Mouse (Mus musculus): ENCODE measurements around the gene Sh3gl1. TPM values are rescaled to one million over a fixed set of nuclear protein-coding genes. Genes with fewer than 3 reads are reported as not detected.

Sh3gl1 gene
- polyA plus RNA-seq, 1 experiment from 2014 or later, result 155 TPM

GRCm38 (mm10) chr17:56026303-56026702 lies 10.1 kb downstream of the Sh3gl1 start:
- no peak overlapping the region for H3K9ac ChIP-seq (ENCODE audit: low read depth, low read length)
- peaks cover 12% of the 10 kb centered on the region for H3K4me1 ChIP-seq (ENCODE audit: control insufficient read depth, insufficient read depth, low read length)
- WGBS, result 81% methylated on average over 1 of the region's 1 CpGs
- H3K27ac ChIP-seq (ENCODE audit: low read depth, low read length), result no peak overlapping the region
- no peak overlapping the region for H3K4me3 ChIP-seq (ENCODE audit: low read length)
- H3K27me3 ChIP-seq (ENCODE audit: control insufficient read depth, insufficient read depth, low read length), result no peaks in the 10 kb centered on the region
- H3K9me3 ChIP-seq (ENCODE audit: control insufficient read depth, low read length), result no peaks in the 10 kb centered on the region
- H3K4me2 ChIP-seq (replicated peaks; ENCODE audit: low read depth, low read length), result no peak overlapping the region
- no peak for ATAC-seq (ENCODE audit: low FRiP score, low TSS enrichment)
- H3K36me3 ChIP-seq (ENCODE audit: control insufficient read depth, insufficient read depth, low read length), result peaks cover 17% of the 10 kb centered on the region

DNA sequence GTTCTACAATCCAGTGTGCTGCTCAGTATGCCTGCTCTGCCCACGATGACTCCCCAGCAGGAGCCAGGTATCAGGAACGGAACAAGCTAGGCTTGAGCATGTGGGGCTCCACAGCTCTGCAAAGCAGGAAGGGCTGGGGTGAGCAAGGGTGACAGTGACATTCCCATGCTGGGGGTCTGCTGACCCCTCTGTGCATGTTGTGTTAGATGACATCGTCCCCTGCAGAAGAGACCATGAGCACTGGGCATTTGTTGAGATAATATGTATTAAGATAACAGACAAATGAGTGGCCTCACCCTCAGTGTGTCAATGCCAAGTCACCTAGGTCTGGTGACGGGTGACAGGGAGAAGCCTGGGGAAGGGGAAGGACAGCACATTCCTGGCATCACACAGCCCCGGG lies 11.5 kb downstream of the Sh3gl1 start:
- peaks cover 12% of the 10 kb centered on the region for H3K4me1 ChIP-seq (ENCODE audit: control insufficient read depth, insufficient read depth, low read length)
- H3K9me3 ChIP-seq (ENCODE audit: control insufficient read depth, low read length), result no peaks in the 10 kb centered on the region
- no peak overlapping the region for H3K27ac ChIP-seq (ENCODE audit: low read depth, low read length)
- no peak overlapping the region for H3K4me3 ChIP-seq (ENCODE audit: low read length)
- no peak overlapping the region for H3K9ac ChIP-seq (ENCODE audit: low read depth, low read length)
- H3K36me3 ChIP-seq (ENCODE audit: control insufficient read depth, insufficient read depth, low read length), result peaks cover 17% of the 10 kb centered on the region
- H3K4me2 ChIP-seq (replicated peaks; ENCODE audit: low read depth, low read length), result no peak overlapping the region
- H3K27me3 ChIP-seq (ENCODE audit: control insufficient read depth, insufficient read depth, low read length), result no peaks in the 10 kb centered on the region
- 75% methylated on average over 5 of the region's 5 CpGs for WGBS
- no peak for ATAC-seq (ENCODE audit: low FRiP score, low TSS enrichment)

- Histone ChIP-seq H3K4me3 (ENCODE audit: low read length) (no peak overlapping the region), H3K27ac (ENCODE audit: low read depth, low read length) (no peak overlapping the region), H3K4me2 (replicated peaks; ENCODE audit: low read depth, low read length) (no peak overlapping the region), H3K27me3 (ENCODE audit: control insufficient read depth, insufficient read depth, low read length) (no peaks in the 10 kb centered on the region), H3K9me3 (ENCODE audit: control insufficient read depth, low read length) (no peaks in the 10 kb centered on the region), H3K9ac (ENCODE audit: low read depth, low read length) (no peak overlapping the region), H3K36me3 (ENCODE audit: control insufficient read depth, insufficient read depth, low read length) (peaks cover 18% of the 10 kb centered on the region), H3K4me1 (ENCODE audit: control insufficient read depth, insufficient read depth, low read length) (peaks cover 12% of the 10 kb centered on the region)
- 74% methylated on average over 2 of the region's 2 CpGs for WGBS
- no peak for ATAC-seq (ENCODE audit: low FRiP score, low TSS enrichment)
Measured at GRCm38 (mm10) chr17:56024476-56024875, 12.0 kb downstream of the Sh3gl1 start.

DNA sequence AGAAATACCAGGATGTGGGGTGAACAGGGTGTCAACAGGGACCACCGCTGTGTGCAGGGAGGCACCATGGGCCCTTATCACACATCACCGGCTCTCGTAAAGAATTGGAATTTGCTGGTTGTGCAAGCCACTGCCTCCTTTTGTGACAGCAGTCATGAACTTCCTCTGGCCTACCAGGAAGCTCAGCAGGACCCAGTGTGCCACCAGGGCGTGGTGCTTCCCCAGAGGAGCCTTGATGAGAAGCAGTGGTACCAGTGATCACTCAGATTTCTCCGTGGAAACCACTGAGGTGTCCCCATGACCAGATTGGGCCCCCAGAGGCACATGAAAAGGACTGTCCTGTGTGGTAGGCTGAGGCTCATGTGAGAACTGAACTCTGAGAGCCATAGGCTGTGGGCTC lies 13.0 kb downstream of the Sh3gl1 start:
- Histone ChIP-seq H3K36me3 (ENCODE audit: control insufficient read depth, insufficient read depth, low read length) (peaks cover 18% of the 10 kb centered on the region; the same call in 1 of the 2 replicates), H3K27me3 (ENCODE audit: control insufficient read depth, insufficient read depth, low read length) (no peaks in the 10 kb centered on the region), H3K4me2 (replicated peaks; ENCODE audit: low read depth, low read length) (no peak overlapping the region), H3K27ac (ENCODE audit: low read depth, low read length) (no peak overlapping the region), H3K4me1 (ENCODE audit: control insufficient read depth, insufficient read depth, low read length) (peaks cover 12% of the 10 kb centered on the region), H3K9me3 (ENCODE audit: control insufficient read depth, low read length) (no peaks in the 10 kb centered on the region), H3K9ac (ENCODE audit: low read depth, low read length) (no peak overlapping the region), H3K4me3 (ENCODE audit: low read length) (no peak overlapping the region)
- no peak for ATAC-seq (ENCODE audit: low FRiP score, low TSS enrichment)
- WGBS, result 71% methylated on average over 5 of the region's 5 CpGs

DNA sequence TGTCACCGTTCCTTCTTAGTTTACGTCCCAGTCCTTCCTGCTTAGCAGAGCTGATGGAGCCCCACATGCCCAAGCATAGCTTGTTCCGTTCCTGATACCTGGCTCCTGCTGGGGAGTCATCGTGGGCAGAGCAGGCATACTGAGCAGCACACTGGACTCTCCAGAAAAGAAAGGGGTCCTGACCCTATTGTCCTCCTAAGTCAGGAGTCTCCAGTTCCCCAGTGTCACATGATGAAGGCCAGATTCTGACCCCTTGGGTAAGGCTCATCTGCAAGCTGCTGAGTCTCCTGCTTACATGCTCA lies 13.5 kb downstream of the Sh3gl1 start:
- Histone ChIP-seq H3K27me3 (ENCODE audit: control insufficient read depth, insufficient read depth, low read length) (no peaks in the 10 kb centered on the region), H3K4me3 (ENCODE audit: low read length) (no peak overlapping the region), H3K4me2 (replicated peaks; ENCODE audit: low read depth, low read length) (no peak overlapping the region), H3K36me3 (ENCODE audit: control insufficient read depth, insufficient read depth, low read length) (peaks cover 20% of the 10 kb centered on the region; the same call in 1 of the 2 replicates), H3K9me3 (ENCODE audit: control insufficient read depth, low read length) (no peaks in the 10 kb centered on the region), H3K27ac (ENCODE audit: low read depth, low read length) (no peak overlapping the region), H3K4me1 (ENCODE audit: control insufficient read depth, insufficient read depth, low read length) (peaks cover 12% of the 10 kb centered on the region), H3K9ac (ENCODE audit: low read depth, low read length) (no peak overlapping the region)
- 82% methylated on average over 4 of the region's 4 CpGs for WGBS
- ATAC-seq (ENCODE audit: low FRiP score, low TSS enrichment), result no peak

DNA sequence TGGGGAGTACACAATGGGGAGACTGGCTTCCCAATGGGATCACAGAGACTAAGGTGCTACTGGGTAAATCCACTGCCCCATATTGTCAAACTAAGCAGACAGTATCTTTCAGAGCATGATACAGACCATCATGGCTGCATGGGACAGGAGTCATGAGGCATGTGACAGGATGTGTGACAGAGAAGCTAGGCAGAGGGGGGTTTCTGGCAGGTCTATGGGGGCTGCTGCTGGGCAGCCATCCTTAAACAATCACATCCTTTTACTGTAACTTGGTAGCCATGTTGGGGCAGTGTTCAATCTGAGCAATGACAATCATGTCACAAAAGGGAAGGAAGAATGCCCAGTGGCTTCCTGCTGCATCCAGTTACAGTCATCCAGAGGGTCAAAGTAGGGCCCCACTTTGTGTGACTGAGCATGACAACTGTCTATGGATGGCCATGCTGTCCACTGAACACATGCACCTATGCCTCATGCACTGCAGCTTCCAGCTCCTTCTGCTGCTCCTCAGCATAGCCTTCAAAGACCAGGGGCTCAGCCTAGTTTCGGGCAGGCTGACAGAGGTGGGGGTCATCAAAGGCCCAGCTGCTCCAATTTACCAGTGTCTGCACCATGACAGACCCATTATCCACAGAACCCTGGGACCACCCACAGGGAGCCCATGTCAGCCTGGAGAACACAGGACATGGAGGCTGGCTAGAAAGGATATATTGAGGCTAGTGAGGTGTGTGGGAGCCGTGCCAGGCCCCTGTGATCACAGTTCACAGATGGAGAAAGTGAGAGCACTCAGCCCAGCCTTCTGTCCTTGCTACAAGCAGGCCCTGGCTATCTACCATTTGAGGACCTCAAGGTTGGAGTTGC lies 14.1 kb downstream of the Sh3gl1 start:
- Histone ChIP-seq H3K9ac (ENCODE audit: low read depth, low read length) (no peak overlapping the region), H3K4me3 (ENCODE audit: low read length) (no peak overlapping the region), H3K27ac (ENCODE audit: low read depth, low read length) (no peak overlapping the region), H3K9me3 (ENCODE audit: control insufficient read depth, low read length) (no peaks in the 10 kb centered on the region), H3K4me1 (ENCODE audit: control insufficient read depth, insufficient read depth, low read length) (peaks cover 12% of the 10 kb centered on the region), H3K36me3 (ENCODE audit: control insufficient read depth, insufficient read depth, low read length) (peaks cover 25% of the 10 kb centered on the region), H3K27me3 (ENCODE audit: control insufficient read depth, insufficient read depth, low read length) (no peaks in the 10 kb centered on the region), H3K4me2 (replicated peaks; ENCODE audit: low read depth, low read length) (no peak overlapping the region)
- 61% methylated on average over 2 of the region's 2 CpGs for WGBS
- ATAC-seq (ENCODE audit: low FRiP score, low TSS enrichment), result no peak

DNA sequence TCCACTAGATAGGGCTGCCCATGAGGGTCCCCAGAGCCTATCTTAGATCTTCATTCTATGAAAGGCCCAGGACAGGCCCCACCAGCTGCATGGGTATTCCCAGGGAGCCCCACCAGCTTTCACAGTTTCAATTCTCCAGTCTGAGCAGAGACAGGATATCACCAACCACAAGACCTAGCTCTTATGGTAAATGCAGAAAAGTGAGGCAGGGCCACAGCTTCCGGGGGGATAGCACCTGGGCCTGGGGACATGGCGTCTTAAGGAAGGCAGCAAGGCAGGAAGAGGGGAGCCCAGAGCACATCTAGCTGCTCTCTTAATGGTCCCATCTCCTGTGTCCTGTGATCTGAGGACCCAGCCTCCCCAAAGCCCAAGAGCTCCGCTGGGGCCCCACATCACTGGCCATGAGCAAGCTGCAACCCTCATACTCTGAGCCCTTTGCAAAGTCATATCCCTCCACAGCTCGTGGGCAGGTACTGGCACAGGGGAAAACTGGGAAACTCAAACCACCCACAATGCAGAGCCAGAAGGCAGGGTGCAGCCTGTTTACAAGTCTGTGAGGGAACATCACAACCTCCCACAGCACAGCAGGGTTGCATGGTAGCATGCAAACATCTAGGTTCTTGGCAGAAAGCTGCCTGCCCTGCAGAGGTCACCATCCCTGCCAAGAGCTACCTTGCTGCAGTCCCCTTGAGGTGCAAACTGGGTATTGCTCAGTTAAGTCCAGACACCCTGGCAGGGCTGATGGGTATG lies 15.1 kb downstream of the Sh3gl1 start:
- Histone ChIP-seq H3K4me2 (replicated peaks; ENCODE audit: low read depth, low read length) (no peak overlapping the region), H3K9me3 (ENCODE audit: control insufficient read depth, low read length) (no peaks in the 10 kb centered on the region), H3K27ac (ENCODE audit: low read depth, low read length) (no peak overlapping the region), H3K4me1 (ENCODE audit: control insufficient read depth, insufficient read depth, low read length) (peaks cover 12% of the 10 kb centered on the region), H3K9ac (ENCODE audit: low read depth, low read length) (no peak overlapping the region), H3K36me3 (ENCODE audit: control insufficient read depth, insufficient read depth, low read length) (peaks cover 35% of the 10 kb centered on the region), H3K27me3 (ENCODE audit: control insufficient read depth, insufficient read depth, low read length) (no peaks in the 10 kb centered on the region), H3K4me3 (ENCODE audit: low read length) (no peak overlapping the region)
- no peak for ATAC-seq (ENCODE audit: low FRiP score, low TSS enrichment)
- 87% methylated on average over 4 of the region's 4 CpGs for WGBS

GRCm38 (mm10) chr17:56020400-56021084 lies 15.9 kb downstream of the Sh3gl1 start:
- 89% methylated on average over 6 of the region's 6 CpGs for WGBS
- Histone ChIP-seq H3K36me3 (ENCODE audit: control insufficient read depth, insufficient read depth, low read length) (peaks cover 43% of the 10 kb centered on the region), H3K4me1 (ENCODE audit: control insufficient read depth, insufficient read depth, low read length) (peaks cover 12% of the 10 kb centered on the region), H3K4me2 (replicated peaks; ENCODE audit: low read depth, low read length) (no peak overlapping the region), H3K4me3 (ENCODE audit: low read length) (no peak overlapping the region), H3K27ac (ENCODE audit: low read depth, low read length) (no peak overlapping the region), H3K9ac (ENCODE audit: low read depth, low read length) (no peak overlapping the region), H3K9me3 (ENCODE audit: control insufficient read depth, low read length) (no peaks in the 10 kb centered on the region), H3K27me3 (ENCODE audit: control insufficient read depth, insufficient read depth, low read length) (no peaks in the 10 kb centered on the region)
- ATAC-seq (ENCODE audit: low FRiP score, low TSS enrichment), result no peak

Data from kidney, embryonic 14.5 days (tissue).